Mouse (Mus musculus): ENCODE measurements around the gene Dmrtb1. TPM values are rescaled to one million over a fixed set of nuclear protein-coding genes. Genes with fewer than 3 reads are reported as not detected.

Dmrtb1 gene
- under 1 TPM; 0.40 to 0.43 TPM for total RNA-seq (2021)
- long read RNA-seq: 0 reads

DNA sequence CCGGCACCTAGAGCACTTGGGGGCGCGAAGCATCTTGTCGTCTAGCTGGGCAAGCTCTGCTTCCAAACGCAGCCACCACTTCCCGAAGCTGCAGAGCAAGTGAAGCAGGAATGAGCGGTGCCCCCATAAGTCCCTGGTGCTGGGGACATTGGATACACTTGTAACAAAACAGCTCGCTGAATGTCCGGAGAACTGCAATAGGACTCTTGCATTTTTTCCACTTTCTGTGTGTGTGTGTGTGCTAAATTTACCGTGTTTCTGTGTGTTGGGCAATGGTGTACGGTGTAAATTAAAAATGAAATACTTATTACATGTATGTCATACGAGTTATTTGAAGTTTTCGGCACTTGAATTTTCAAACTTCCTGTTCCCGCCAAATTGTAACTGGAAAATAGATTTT, at the start of gene Dmrtb1:
TSS of gene Dmrtb1 (minus strand) at position 101 of the 400 bp plus-strand sequence.
- no peak for DNase-seq (ENCODE audit: low spot score in 2 of 2)

- no peak for DNase-seq (ENCODE audit: low spot score in 2 of 2)
These were observed 49.6 kb upstream of the Dmrtb1 start for GRCm38 (mm10) chr4:107733603-107734002.

DNA sequence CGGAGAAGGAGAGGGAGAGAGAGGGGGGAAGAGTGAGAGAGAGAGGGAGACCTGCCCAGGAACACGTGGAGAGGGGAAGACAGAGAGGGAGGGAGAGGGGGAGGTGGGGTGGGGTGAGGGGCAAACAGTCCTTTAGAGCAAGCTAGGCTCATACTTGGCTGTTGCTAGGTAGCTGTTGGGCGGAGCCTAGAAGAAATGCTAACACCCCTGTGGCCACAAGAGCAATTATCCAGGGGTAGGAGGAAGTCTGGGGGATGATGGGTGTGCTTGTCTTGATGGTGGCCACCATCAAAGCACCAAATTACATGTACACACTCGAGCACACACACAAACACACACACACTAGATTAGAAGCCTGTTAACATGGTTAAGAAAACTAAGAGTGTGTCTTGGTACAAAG, 48.6 kb upstream of the Dmrtb1 start:
- DNase-seq (ENCODE audit: low spot score in 2 of 2): no peak

DNA sequence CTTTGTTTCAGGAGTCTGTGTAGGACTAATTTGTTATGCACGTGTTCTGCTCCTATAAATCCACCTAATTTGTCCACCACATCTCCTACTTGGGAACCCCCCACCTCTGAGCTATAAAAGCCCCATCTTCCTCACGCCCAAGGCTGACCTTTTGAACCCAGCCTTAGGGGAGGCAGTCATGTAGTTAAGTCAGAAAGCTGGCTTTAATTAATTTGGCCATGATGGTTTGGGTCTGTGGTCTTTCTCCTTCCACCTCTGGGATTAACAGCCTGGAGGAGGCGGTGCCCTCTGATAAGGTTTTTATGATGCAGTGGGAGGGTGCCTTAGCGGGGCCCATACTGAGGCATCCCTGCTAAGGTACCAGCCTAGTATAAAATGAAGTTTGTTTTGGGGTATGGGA, 48.2 kb upstream of the Dmrtb1 start:
- no peak for DNase-seq (ENCODE audit: low spot score in 2 of 2)

DNA sequence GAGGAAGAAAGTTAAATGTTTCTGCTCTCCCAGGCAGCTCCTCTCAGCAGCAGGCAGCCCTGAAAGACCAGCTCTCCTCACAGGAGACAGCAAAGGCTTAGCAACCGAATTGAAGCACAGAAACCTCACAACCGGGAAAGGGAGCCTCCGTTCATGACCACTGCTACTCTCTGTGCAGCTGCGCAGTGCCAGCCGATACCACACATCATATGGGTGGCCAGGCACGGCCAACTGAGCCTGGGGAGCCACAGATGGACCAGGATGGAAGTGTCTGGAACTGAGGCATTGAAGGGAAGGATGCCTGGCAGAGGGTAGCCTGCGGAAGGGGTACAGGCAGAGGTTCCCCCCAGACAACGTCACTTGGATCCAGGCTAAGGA, 47.0 kb upstream of the Dmrtb1 start:
- no peak for DNase-seq (ENCODE audit: low spot score in 2 of 2)

- DNase-seq (ENCODE audit: low spot score in 2 of 2): no peak
These were observed 46.5 kb upstream of the Dmrtb1 start for GRCm38 (mm10) chr4:107730391-107731087.

GRCm38 (mm10) chr4:107725432-107725831, 41.4 kb upstream of the Dmrtb1 start:
- DNase-seq (ENCODE audit: low spot score in 2 of 2): no peak

DNA sequence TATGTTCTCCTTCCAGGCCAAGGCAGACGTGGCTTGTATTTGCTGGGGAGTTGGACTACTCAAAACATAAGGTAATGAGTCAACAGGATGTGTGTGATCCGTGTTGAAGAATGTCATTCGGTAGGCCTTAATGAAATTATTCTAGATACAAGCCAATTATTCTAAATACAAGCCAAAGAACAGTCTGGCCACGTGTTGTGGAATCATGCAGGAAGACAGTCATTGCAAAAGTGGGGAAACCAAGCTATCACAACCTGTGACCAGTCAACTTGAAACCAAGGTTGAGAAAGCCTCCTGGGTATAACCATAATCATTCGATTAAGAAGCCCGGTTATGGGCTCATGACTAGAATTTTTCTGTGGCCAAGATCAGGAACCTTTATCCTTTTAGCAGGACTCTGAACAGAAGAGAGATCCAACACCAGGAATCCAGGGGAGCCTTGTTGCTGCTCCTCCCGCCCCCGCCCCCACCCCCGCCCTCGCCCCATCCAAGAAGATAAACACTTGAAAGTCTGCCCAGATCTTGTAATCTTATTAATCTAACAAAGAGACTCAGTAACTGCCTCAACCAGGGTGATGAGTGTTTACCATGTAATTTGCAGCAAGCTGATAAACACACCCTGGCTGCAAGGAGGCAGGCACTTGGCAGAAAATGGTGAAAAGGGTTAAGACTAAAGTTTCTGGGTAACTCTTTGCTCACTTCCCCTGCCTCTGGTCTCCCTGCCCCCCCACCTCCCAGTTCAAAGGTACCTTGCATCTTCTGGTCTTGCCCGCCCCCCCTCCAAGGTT, 36.2 kb upstream of the Dmrtb1 start:
- no peak for DNase-seq (ENCODE audit: low spot score in 2 of 2)

- no peak for DNase-seq (ENCODE audit: low spot score in 2 of 2)
These were observed 35.1 kb upstream of the Dmrtb1 start for GRCm38 (mm10) chr4:107719161-107719560.

DNA sequence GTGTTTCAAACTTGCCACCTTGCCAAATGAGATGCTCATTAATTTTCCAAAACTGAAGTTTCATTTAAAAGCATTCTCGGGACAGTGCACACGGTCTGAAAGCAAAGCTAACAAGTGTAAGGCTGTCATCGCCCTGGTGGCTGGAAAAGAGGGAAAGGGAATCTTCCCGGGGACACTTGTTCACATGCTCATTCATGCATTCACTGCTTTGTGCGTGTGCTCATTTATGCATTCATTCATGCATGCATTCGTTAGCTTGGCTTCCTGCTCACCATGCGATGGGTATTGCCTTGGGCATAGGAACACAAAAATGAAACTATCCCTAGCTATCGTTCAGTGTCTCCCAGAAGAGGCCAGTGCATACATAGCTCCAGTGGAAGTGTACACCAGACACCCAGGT, 34.7 kb upstream of the Dmrtb1 start:
- DNase-seq (ENCODE audit: low spot score in 2 of 2): no peak

DNA sequence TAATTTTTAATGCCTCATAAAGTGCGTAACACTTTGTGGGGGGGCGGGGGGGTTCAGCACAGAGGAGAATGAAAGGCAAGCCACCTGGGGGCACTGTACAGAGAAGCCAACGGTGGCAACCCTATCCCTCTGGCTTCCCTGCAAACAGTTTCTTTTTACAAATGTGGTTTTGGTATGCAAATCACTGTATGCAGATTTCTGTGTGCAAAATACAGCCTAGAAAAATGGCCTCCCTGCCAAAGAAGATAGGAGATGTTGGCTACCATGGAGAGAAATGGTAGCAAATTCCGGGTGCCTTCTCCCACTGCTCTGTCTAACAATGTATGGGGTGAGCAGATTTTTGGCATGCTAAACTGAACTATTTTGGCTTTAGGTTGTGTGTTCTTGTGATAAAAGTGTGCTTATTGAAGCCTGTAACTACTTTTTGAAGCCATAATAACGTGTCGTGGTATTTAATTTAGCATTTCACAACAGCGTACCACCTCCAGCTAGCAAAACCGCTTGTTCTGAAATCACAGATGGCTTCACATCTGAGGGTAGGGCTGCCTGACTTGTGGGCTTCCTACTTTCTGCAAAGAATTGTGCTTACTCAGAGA, 33.8 kb upstream of the Dmrtb1 start:
- peak; percentile 77 to 89 for DNase-seq (ENCODE audit: low spot score in 2 of 2)

DNA sequence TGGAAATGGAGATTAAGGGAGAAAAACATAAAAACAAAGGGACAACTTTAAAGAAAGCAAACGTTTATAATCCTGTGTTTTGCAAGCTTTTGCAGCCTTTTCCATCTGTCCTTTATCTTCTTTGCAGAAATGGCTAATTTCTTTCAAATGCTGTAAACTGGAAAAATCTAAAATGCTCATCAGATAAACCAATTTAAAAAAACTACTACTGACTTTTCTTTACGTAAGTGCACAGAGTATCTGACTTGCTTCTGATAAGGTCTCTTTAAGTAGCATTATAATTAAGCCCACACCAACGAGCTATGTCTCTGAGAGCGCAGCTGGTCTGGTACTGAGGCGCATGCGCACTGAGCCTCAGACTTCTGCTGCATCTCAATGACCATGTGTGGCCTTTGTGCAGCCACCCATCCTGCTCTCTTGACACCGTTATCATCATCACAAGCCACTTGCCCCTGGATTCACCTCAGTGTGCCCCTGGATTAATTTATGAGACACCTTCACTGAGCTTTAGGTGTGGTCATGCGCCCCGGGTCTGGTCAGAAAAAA, 32.8 kb upstream of the Dmrtb1 start:
- DNase-seq (ENCODE audit: low spot score in 2 of 2): peak in 1 of 2 experiments; percentile 47

- no peak for DNase-seq (ENCODE audit: low spot score in 2 of 2)
These were observed 22.9 kb upstream of the Dmrtb1 start for GRCm38 (mm10) chr4:107706884-107707283.

GRCm38 (mm10) chr4:107704185-107704584, 20.2 kb upstream of the Dmrtb1 start:
- no peak for DNase-seq (ENCODE audit: low spot score in 2 of 2)

GRCm38 (mm10) chr4:107701679-107702078, 17.6 kb upstream of the Dmrtb1 start:
- no peak for DNase-seq (ENCODE audit: low spot score in 2 of 2)

GRCm38 (mm10) chr4:107701116-107701515, 17.1 kb upstream of the Dmrtb1 start:
- DNase-seq (ENCODE audit: low spot score in 2 of 2): peak in 1 of 2 experiments; percentile 85

DNA sequence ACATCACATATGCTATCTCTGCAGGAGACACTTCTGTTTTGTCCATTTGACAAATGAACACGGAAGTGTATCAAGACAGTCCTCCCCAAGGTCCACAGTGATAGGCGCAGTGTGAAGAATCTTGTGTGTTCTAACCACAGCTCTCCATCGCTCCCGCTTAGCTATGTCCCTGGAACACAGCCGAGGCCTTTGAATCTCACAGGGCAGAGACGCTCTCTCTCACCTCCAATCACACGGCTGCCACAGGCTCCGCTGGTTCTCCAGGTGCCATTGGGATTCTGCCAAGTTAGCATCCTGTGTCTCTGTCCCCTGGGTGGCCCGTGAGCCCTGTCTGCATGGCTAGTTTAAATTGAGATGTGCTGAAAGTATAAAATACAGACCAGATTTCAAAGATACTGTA, 15.2 kb upstream of the Dmrtb1 start:
- DNase-seq (ENCODE audit: low spot score in 2 of 2): no peak

DNA sequence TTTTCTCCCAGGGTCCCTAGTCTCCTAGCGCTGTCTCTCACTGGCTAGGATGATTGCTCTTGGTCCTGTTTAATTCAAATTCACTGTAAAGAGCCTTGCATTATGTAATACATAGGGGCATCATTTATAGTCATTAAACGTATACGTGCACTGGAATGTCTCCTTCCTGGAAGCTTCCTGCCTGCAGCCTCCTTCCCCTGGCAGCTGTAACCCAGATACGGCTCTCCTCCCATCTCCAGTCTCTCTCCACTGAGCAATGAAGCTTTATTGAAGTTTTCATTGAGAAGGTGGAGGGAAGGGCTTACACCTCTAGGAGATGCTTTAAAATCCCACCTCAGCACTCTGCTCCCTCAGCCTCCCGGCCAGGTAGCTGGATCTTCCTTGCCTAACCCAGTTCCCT, 9.8 kb upstream of the Dmrtb1 start:
- no peak for DNase-seq (ENCODE audit: low spot score in 2 of 2)

DNA sequence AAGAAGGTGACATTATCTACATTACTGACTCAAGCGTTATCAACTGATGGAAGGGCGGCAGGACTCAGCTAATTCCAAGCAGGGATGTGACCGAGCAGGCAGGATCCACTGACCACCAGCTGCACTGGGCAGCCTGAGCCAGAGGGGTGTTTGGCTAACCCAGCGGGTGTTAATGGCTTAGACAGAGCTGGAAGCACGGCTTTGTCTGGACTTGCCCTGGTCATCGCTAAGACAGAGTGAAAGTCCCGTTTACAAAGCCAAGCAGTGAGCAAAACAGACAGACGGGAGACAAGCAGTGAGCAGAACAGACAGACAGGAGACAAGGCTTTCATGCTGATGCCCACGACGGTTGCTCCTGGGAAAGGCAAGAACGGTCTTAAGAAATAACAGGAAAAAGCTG, 4.2 kb upstream of the Dmrtb1 start:
- no peak for DNase-seq (ENCODE audit: low spot score in 2 of 2)

DNA sequence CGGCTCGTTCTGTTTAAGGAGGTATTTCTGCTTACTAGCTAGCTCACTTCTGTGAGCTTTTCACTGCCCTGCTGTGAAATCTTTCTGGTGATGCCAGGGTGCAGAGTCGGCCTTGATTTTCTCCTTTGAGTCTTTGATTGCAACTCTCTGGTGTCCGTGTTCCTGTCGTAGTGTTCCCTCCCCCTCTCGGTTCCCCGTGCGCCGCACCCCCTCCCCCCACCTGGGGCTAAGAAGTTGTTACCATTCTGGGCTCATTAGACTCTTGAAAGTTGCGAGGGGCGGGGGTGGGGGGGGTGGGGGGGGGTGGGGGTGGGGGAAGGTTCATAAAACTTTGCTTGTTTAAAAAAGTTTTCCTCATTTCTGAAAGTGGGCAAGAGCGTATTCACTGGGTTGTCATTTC, 3.1 kb upstream of the Dmrtb1 start:
- DNase-seq (ENCODE audit: low spot score in 2 of 2): no peak

GRCm38 (mm10) chr4:107683006-107683756, 849 bp downstream of the Dmrtb1 start:
- no peak for DNase-seq (ENCODE audit: low spot score in 2 of 2)
